Mouse (Mus musculus) bone marrow macrophage, adult 2 months (primary cell): Measurements from ENCODE around the gene Runx3. TPM values are rescaled to one million over a fixed set of nuclear protein-coding genes. Genes with fewer than 3 reads are reported as not detected.

Experiments
- H3K27ac ChIP-seq: 2 replicates; pipeline ENCODE4 v1.5.1; 2012; ENCODE audit warnings: low read depth, low read length; ENCODE audit not compliant: insufficient read depth
- H3K4me1 ChIP-seq: 2 replicates; pipeline ENCODE4 v1.6.1; 2012; ENCODE audit warnings: low read length; ENCODE audit not compliant: control insufficient read depth, insufficient read depth
- H3K4me3 ChIP-seq: 2 replicates; pipeline ENCODE4 v1.5.1; 2012; ENCODE audit warnings: mild to moderate bottlenecking, low read length, moderate library complexity; ENCODE audit not compliant: insufficient read depth
- CTCF ChIP-seq: IDR thresholded peaks from 2 replicates; pipeline ENCODE4 v1.5.1; 2012; ENCODE audit warnings: low read depth, mild to moderate bottlenecking, low read length, moderate library complexity
- POLR2A ChIP-seq: IDR thresholded peaks from 2 replicates; pipeline ENCODE4 v1.6.1; 2012; ENCODE audit warnings: mild to moderate bottlenecking, low read depth, low read length, borderline replicate concordance
- polyA plus RNA-seq: library from polyadenylated mRNA; stranded (reverse); fragments of >200 nt; gene quantifications from 2 replicates; pipeline ENCODE4 v1.2.4, GENCODE M21; 2012; ENCODE audit not compliant: missing spikeins, insufficient read depth, insufficient read length

Runx3 gene
- polyA plus RNA-seq, 1 experiment: 1.6 TPM

GRCm38 (mm10) chr4:135155805-135156469, 35.5 kb downstream of the Runx3 start:
- TF ChIP-seq POLR2A (no peak), CTCF (no peak)
- H3K4me3 ChIP-seq: no peak overlapping the region
- H3K4me1 ChIP-seq: peaks cover 20% of the 10 kb centered on the region
- no peak overlapping the region for H3K27ac ChIP-seq

GRCm38 (mm10) chr4:135156531-135156930, 36.1 kb downstream of the Runx3 start:
- Histone ChIP-seq H3K4me1 (peaks cover 20% of the 10 kb centered on the region), H3K27ac (no peak overlapping the region), H3K4me3 (no peak overlapping the region)
- no peak for TF ChIP-seq POLR2A

- Histone ChIP-seq H3K4me1 (peaks cover 20% of the 10 kb centered on the region), H3K4me3 (no peak overlapping the region), H3K27ac (no peak overlapping the region)
- TF ChIP-seq POLR2A (no peak), CTCF (no peak)
Measured at GRCm38 (mm10) chr4:135157329-135157728, 36.9 kb downstream of the Runx3 start.

- Histone ChIP-seq H3K27ac (no peak overlapping the region), H3K4me1 (peaks cover 20% of the 10 kb centered on the region)
Measured at GRCm38 (mm10) chr4:135158724-135159409, 38.4 kb downstream of the Runx3 start.

GRCm38 (mm10) chr4:135159663-135160062, 39.2 kb downstream of the Runx3 start:
- Histone ChIP-seq H3K4me3 (no peak overlapping the region), H3K4me1 (peaks cover 20% of the 10 kb centered on the region), H3K27ac (no peak overlapping the region)
- TF ChIP-seq POLR2A: no peak
- TF ChIP-seq CTCF: no peak

More at GRCm38 (mm10) chr4:135158724-135159409, 38.4 kb downstream of the Runx3 start:
- no peak for TF ChIP-seq CTCF
- TF ChIP-seq POLR2A: no peak
- H3K4me3 ChIP-seq: no peak overlapping the region

- TF ChIP-seq POLR2A (no peak), CTCF (no peak)
- Histone ChIP-seq H3K4me3 (no peak overlapping the region), H3K27ac (no peak overlapping the region), H3K4me1 (peaks cover 20% of the 10 kb centered on the region)
Measured at GRCm38 (mm10) chr4:135160168-135160567, 39.7 kb downstream of the Runx3 start.

- Histone ChIP-seq H3K27ac (no peak overlapping the region), H3K4me1 (peaks cover 20% of the 10 kb centered on the region)
- TF ChIP-seq POLR2A: no peak
Measured at GRCm38 (mm10) chr4:135161441-135161840, 41.0 kb downstream of the Runx3 start.

GRCm38 (mm10) chr4:135165761-135166160, 45.3 kb downstream of the Runx3 start:
- H3K4me1 ChIP-seq: no peaks in the 10 kb centered on the region; the same call in 1 of the 2 replicates

More at GRCm38 (mm10) chr4:135161441-135161840, 41.0 kb downstream of the Runx3 start:
- no peak overlapping the region for H3K4me3 ChIP-seq

GRCm38 (mm10) chr4:135166413-135167225, 46.2 kb downstream of the Runx3 start:
- Histone ChIP-seq H3K4me3 (no peak overlapping the region), H3K27ac (no peak overlapping the region), H3K4me1 (no peaks in the 10 kb centered on the region)
- TF ChIP-seq POLR2A: no peak
- TF ChIP-seq CTCF: no peak

More at GRCm38 (mm10) chr4:135165761-135166160, 45.3 kb downstream of the Runx3 start:
- H3K27ac ChIP-seq: no peak overlapping the region
- H3K4me3 ChIP-seq: no peak overlapping the region
- TF ChIP-seq POLR2A: no peak
- TF ChIP-seq CTCF: no peak
